Mouse (Mus musculus): ENCODE data around the gene Dpep1. TPM values are rescaled to one million over a fixed set of nuclear protein-coding genes. Genes with fewer than 3 reads are reported as not detected.
"Not testable (repeated sequence)": the region's sequence is repeated elsewhere in the genome, so short reads cannot be mapped to it uniquely, and the experiment has no call there.

Gene Dpep1
- polyA plus RNA-seq, 1 experiment from 2014 or later, result not detected

GRCm38 (mm10) chr8:123156070-123156773 lies 29.8 kb upstream of the Dpep1 start:
- no peaks in the 10 kb centered on the region for H3K4me1 ChIP-seq (ENCODE audit: control insufficient read depth, insufficient read depth, low read length)
- 85% methylated on average over 9 of the region's 9 CpGs for WGBS
- no peaks in the 10 kb centered on the region for H3K27me3 ChIP-seq (ENCODE audit: control insufficient read depth, insufficient read depth, low read length)
- ATAC-seq (ENCODE audit: low read depth), result no peak
- no peak overlapping the region for H3K27ac ChIP-seq (ENCODE audit: low read depth, low read length)
- no peak overlapping the region for H3K4me3 ChIP-seq (ENCODE audit: low read depth, low read length)
- no peak overlapping the region for H3K9ac ChIP-seq (replicated peaks; ENCODE audit: low read depth, low read length)
- no peaks in the 10 kb centered on the region for H3K9me3 ChIP-seq (ENCODE audit: control insufficient read depth, low read length)
- no peak overlapping the region for H3K4me2 ChIP-seq (ENCODE audit: low read depth, low read length)
- H3K36me3 ChIP-seq (ENCODE audit: control insufficient read depth, insufficient read depth, low read length), result no peaks in the 10 kb centered on the region

- no peak within 1 kb of the TSS for H3K4me3 ChIP-seq (ENCODE audit: low read depth, low read length)
- no peak within 1 kb of the TSS for H3K4me2 ChIP-seq (ENCODE audit: low read depth, low read length)
- H3K27me3 ChIP-seq (ENCODE audit: control insufficient read depth, insufficient read depth, low read length), result no peaks in the 10 kb centered on the region
- no peak within 1 kb of the TSS for H3K9ac ChIP-seq (replicated peaks; ENCODE audit: low read depth, low read length)
- ATAC-seq (ENCODE audit: low read depth), result no peak
- no peaks in the 10 kb centered on the region for H3K9me3 ChIP-seq (ENCODE audit: control insufficient read depth, low read length)
- no peak within 1 kb of the TSS for H3K27ac ChIP-seq (ENCODE audit: low read depth, low read length)
- 32% methylated on average over 13 of the region's 13 CpGs for WGBS
- H3K4me1 ChIP-seq (ENCODE audit: control insufficient read depth, insufficient read depth, low read length), result no peaks in the 10 kb centered on the region
- H3K36me3 ChIP-seq (ENCODE audit: control insufficient read depth, insufficient read depth, low read length), result no peaks in the 10 kb centered on the region
These were observed 28.1 kb upstream of the Dpep1 start, which contains the start of gene Sult5a1 for GRCm38 (mm10) chr8:123157888-123158465. Gene Sult5a1, minus strand, starts transcription at chr8:123158315.

- no peaks in the 10 kb centered on the region for H3K27me3 ChIP-seq (ENCODE audit: control insufficient read depth, insufficient read depth, low read length)
- ATAC-seq (ENCODE audit: low read depth), result no peak
- H3K4me1 ChIP-seq (ENCODE audit: control insufficient read depth, insufficient read depth, low read length), result no peaks in the 10 kb centered on the region
- no peak overlapping the region for H3K4me3 ChIP-seq (ENCODE audit: low read depth, low read length)
- no peak overlapping the region for H3K9ac ChIP-seq (replicated peaks; ENCODE audit: low read depth, low read length)
- no peak overlapping the region for H3K4me2 ChIP-seq (ENCODE audit: low read depth, low read length)
- H3K9me3 ChIP-seq (ENCODE audit: control insufficient read depth, low read length), result no peaks in the 10 kb centered on the region
- 83% methylated on average over 3 of the region's 3 CpGs for WGBS
- no peak overlapping the region for H3K27ac ChIP-seq (ENCODE audit: low read depth, low read length)
- no peaks in the 10 kb centered on the region for H3K36me3 ChIP-seq (ENCODE audit: control insufficient read depth, insufficient read depth, low read length)
These were observed 4.7 kb upstream of the Dpep1 start for GRCm38 (mm10) chr8:123181391-123181790.

GRCm38 (mm10) chr8:123188006-123188405 lies 2.0 kb downstream of the Dpep1 start:
- H3K4me2 ChIP-seq (ENCODE audit: low read depth, low read length), result no peak overlapping the region
- H3K27me3 ChIP-seq (ENCODE audit: control insufficient read depth, insufficient read depth, low read length), result no peaks in the 10 kb centered on the region
- H3K36me3 ChIP-seq (ENCODE audit: control insufficient read depth, insufficient read depth, low read length), result no peaks in the 10 kb centered on the region
- no peak for ATAC-seq (ENCODE audit: low read depth)
- H3K9ac ChIP-seq (replicated peaks; ENCODE audit: low read depth, low read length), result no peak overlapping the region
- H3K27ac ChIP-seq (ENCODE audit: low read depth, low read length), result no peak overlapping the region
- H3K4me3 ChIP-seq (ENCODE audit: low read depth, low read length), result no peak overlapping the region
- no peaks in the 10 kb centered on the region; the same call in 1 of the 2 replicates for H3K4me1 ChIP-seq (ENCODE audit: control insufficient read depth, insufficient read depth, low read length)
- WGBS, result 93% methylated on average over 2 of the region's 2 CpGs
- no peaks in the 10 kb centered on the region for H3K9me3 ChIP-seq (ENCODE audit: control insufficient read depth, low read length)

- Histone ChIP-seq H3K4me2 (ENCODE audit: low read depth, low read length) (no peak overlapping the region), H3K9me3 (ENCODE audit: control insufficient read depth, low read length) (no peaks in the 10 kb centered on the region), H3K27ac (ENCODE audit: low read depth, low read length) (no peak overlapping the region), H3K4me1 (ENCODE audit: control insufficient read depth, insufficient read depth, low read length) (no peaks in the 10 kb centered on the region; the same call in 1 of the 2 replicates), H3K4me3 (ENCODE audit: low read depth, low read length) (no peak overlapping the region), H3K36me3 (ENCODE audit: control insufficient read depth, insufficient read depth, low read length) (no peaks in the 10 kb centered on the region), H3K9ac (replicated peaks; ENCODE audit: low read depth, low read length) (no peak overlapping the region), H3K27me3 (ENCODE audit: control insufficient read depth, insufficient read depth, low read length) (no peaks in the 10 kb centered on the region)
- WGBS, result 83% methylated on average over 7 of the region's 7 CpGs
- no peak for ATAC-seq (ENCODE audit: low read depth)
These were observed 2.8 kb downstream of the Dpep1 start for GRCm38 (mm10) chr8:123188841-123189240.

GRCm38 (mm10) chr8:123190678-123191077 lies 4.6 kb downstream of the Dpep1 start:
- H3K4me2 ChIP-seq (ENCODE audit: low read depth, low read length), result no peak overlapping the region
- H3K27ac ChIP-seq (ENCODE audit: low read depth, low read length), result no peak overlapping the region
- 4% methylated on average over 9 of the region's 9 CpGs for WGBS
- no peak overlapping the region for H3K9ac ChIP-seq (replicated peaks; ENCODE audit: low read depth, low read length)
- no peaks in the 10 kb centered on the region for H3K36me3 ChIP-seq (ENCODE audit: control insufficient read depth, insufficient read depth, low read length)
- no peak overlapping the region for H3K4me3 ChIP-seq (ENCODE audit: low read depth, low read length)
- no peak for ATAC-seq (ENCODE audit: low read depth)
- no peaks in the 10 kb centered on the region for H3K27me3 ChIP-seq (ENCODE audit: control insufficient read depth, insufficient read depth, low read length)
- H3K9me3 ChIP-seq (ENCODE audit: control insufficient read depth, low read length), result no peaks in the 10 kb centered on the region
- H3K4me1 ChIP-seq (ENCODE audit: control insufficient read depth, insufficient read depth, low read length), result no peaks in the 10 kb centered on the region; the same call in 1 of the 2 replicates

GRCm38 (mm10) chr8:123191908-123192307 lies 5.9 kb downstream of the Dpep1 start:
- no peak overlapping the region for H3K27ac ChIP-seq (ENCODE audit: low read depth, low read length)
- H3K9me3 ChIP-seq (ENCODE audit: control insufficient read depth, low read length), result no peaks in the 10 kb centered on the region
- H3K4me2 ChIP-seq (ENCODE audit: low read depth, low read length), result no peak overlapping the region
- H3K9ac ChIP-seq (replicated peaks; ENCODE audit: low read depth, low read length), result no peak overlapping the region
- H3K4me3 ChIP-seq (ENCODE audit: low read depth, low read length), result no peak overlapping the region
- no peaks in the 10 kb centered on the region for H3K27me3 ChIP-seq (ENCODE audit: control insufficient read depth, insufficient read depth, low read length)
- no peaks in the 10 kb centered on the region; the same call in 1 of the 2 replicates for H3K4me1 ChIP-seq (ENCODE audit: control insufficient read depth, insufficient read depth, low read length)
- WGBS, result 57% methylated on average over 8 of the region's 8 CpGs
- no peaks in the 10 kb centered on the region for H3K36me3 ChIP-seq (ENCODE audit: control insufficient read depth, insufficient read depth, low read length)
- no peak for ATAC-seq (ENCODE audit: low read depth)

GRCm38 (mm10) chr8:123193771-123194170 lies 7.7 kb downstream of the Dpep1 start:
- no peaks in the 10 kb centered on the region for H3K27me3 ChIP-seq (ENCODE audit: control insufficient read depth, insufficient read depth, low read length)
- no peak overlapping the region for H3K9ac ChIP-seq (replicated peaks; ENCODE audit: low read depth, low read length)
- no peak overlapping the region for H3K4me2 ChIP-seq (ENCODE audit: low read depth, low read length)
- H3K4me3 ChIP-seq (ENCODE audit: low read depth, low read length), result no peak overlapping the region
- H3K36me3 ChIP-seq (ENCODE audit: control insufficient read depth, insufficient read depth, low read length), result no peaks in the 10 kb centered on the region
- no peak for ATAC-seq (ENCODE audit: low read depth)
- H3K27ac ChIP-seq (ENCODE audit: low read depth, low read length), result no peak overlapping the region
- H3K4me1 ChIP-seq (ENCODE audit: control insufficient read depth, insufficient read depth, low read length), result no peaks in the 10 kb centered on the region; the same call in 1 of the 2 replicates
- no peaks in the 10 kb centered on the region for H3K9me3 ChIP-seq (ENCODE audit: control insufficient read depth, low read length)
- 72% methylated on average over 9 of the region's 9 CpGs for WGBS

GRCm38 (mm10) chr8:123197016-123197415 lies 11.0 kb downstream of the Dpep1 start:
- H3K9ac ChIP-seq (replicated peaks; ENCODE audit: low read depth, low read length); H3K4me2 ChIP-seq (ENCODE audit: low read depth, low read length); H3K27ac ChIP-seq (ENCODE audit: low read depth, low read length); H3K27me3 ChIP-seq (ENCODE audit: control insufficient read depth, insufficient read depth, low read length); H3K36me3 ChIP-seq (ENCODE audit: control insufficient read depth, insufficient read depth, low read length); H3K9me3 ChIP-seq (ENCODE audit: control insufficient read depth, low read length); H3K4me3 ChIP-seq (ENCODE audit: low read depth, low read length); H3K4me1 ChIP-seq (ENCODE audit: control insufficient read depth, insufficient read depth, low read length); ATAC-seq (ENCODE audit: low read depth): not testable (repeated sequence)
- 71% methylated on average over 5 of the region's 5 CpGs for WGBS
